Mouse (Mus musculus) lung, postnatal 25 days (tissue): ENCODE measurements around the gene Etnk1.
"Not testable (repeated sequence)": the region's sequence is repeated elsewhere in the genome, so short reads cannot be mapped to it uniquely, and the experiment has no call there.

Experiments used
- DNase-seq: peaks from one replicate; pipeline ENCODE4 v3.0.0; 2022; ENCODE audit warnings: low spot score

The Etnk1 gene

DNA sequence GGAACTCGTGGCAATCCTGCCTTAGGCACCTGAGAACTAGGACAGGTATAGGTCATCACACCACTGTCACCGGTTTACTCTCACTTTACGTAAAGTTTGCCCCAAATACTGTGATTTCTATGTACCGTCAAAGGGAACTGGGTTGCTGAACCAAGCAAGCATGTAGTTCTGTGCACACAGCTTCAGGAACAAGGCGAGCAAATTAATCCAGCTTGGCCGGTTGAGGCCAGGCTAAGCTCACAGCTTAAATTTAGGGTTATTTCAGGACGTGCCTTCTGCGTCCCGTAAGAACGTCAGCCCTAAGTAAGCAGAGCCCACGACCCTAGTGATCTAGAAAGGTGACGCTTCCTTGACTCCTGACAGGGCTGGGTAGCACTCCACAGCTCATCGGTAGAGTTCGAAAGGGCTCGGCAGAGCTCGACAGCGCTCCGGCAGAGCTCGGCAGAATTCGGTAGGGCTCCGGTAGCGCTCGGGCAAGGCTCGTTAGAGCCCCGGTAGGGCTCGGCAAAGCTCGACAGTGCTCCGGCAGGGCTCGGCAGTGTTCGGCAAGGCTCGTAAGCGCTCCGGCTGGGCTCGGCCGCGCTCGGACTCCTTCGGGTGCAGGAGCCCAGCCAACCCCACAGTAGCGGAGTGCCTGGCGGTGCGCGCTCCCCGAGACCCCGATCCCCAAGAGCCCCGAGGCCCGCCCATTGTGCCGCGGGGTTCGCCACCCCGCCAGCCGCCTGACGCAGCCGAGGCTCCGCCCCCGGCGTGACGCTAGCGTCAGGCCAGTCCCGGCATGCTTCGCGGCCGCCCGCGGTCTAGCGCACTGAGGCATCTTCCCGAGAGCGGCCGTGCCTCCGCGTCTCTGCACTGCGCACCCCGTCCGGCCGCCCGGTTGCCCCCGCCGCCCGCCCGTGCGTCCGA, at the start of gene Etnk1:
TSS of gene Etnk1 (plus strand) at position 770 of the 906 bp plus-strand sequence.
- DNase-seq = peak; percentile 94

GRCm38 (mm10) chr6:143119325-143119724, 47.7 kb upstream of the Etnk1 start:
- DNase-seq = no peak

- DNase-seq = no peak
These were observed 41.3 kb upstream of the Etnk1 start for GRCm38 (mm10) chr6:143125721-143126120.

- DNase-seq = no peak
These were observed 37.6 kb upstream of the Etnk1 start for GRCm38 (mm10) chr6:143129466-143129865.

DNA sequence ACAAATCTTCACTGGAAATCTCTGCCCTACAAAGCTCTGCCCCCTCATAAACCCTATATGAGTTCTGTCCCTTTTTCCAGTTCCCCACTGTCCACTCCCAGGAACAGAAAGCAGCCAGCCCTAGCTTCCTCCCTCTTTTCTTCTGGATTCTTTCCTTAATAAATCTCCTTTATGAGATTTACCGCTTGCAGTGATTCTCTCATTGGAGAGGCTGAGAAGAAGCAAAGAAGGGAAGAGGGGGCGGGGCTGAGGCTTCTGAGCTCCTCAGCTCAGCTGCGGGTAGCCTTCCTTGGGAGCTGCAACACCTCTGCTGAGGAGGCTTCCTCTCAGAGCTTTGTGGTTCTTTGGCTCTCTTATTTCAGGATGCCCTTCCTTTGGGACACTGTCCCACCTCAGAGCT, 37.1 kb upstream of the Etnk1 start:
- DNase-seq = no peak

DNA sequence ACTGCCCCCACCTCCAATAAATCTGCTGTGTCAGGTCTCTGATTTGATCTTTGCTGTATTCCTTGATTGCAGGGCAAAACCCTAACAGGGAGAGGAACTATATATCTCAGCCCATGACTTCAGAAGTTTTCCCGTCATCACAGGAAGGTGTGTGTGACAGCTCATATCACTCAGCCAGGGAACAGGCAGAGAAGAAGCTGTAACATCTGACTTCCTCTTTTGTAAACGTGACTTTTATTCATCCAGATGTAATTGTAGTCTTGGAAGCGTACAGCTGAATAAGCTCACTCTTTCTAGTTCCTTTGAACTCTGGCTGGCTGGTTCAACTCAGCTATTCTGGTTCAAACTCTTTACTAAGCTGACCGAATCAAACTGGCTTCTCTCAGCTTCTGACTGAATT, 36.6 kb upstream of the Etnk1 start:
- DNase-seq = no peak

- no peak for DNase-seq
These were observed 34.9 kb upstream of the Etnk1 start for GRCm38 (mm10) chr6:143131895-143132652.

DNA sequence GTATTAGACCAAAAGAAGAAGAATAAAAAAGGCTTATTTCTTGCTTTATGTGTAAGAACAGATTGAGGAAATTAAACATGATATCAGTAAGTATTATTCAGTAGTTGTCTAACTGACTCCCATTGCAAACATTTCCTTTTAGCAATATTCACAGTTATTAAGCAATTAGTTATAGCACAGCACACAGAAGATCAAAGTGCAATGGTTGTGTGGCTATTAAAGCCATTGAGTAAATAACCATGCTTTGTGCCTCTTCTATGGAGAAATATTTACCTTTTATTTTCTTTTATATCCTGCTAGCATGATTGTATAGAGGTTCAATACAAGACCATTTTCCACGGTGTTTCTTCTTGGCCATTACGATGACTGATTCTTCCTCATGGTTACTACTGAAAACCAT, 33.9 kb upstream of the Etnk1 start:
- no peak for DNase-seq

- no peak for DNase-seq
These were observed 31.9 kb upstream of the Etnk1 start for GRCm38 (mm10) chr6:143135097-143135496.

DNA sequence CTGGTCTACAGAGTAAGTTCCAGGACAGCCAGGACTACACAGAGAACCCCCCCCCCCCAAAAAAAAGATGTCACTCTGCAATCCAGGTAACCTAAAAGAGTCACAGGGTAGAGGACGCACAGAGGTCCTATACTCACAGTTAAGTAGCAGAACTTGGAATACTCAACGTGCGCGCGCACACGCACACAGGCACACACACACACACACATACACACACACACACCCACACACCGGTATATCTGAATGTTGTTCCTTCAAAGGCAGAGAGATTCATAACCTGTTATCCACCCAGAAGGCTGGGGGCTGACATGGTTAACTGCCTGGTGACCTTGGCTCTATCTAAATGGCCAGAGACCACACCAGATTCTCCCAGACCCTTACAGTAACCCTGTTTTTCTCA, 30.3 kb upstream of the Etnk1 start:
- DNase-seq = no peak

DNA sequence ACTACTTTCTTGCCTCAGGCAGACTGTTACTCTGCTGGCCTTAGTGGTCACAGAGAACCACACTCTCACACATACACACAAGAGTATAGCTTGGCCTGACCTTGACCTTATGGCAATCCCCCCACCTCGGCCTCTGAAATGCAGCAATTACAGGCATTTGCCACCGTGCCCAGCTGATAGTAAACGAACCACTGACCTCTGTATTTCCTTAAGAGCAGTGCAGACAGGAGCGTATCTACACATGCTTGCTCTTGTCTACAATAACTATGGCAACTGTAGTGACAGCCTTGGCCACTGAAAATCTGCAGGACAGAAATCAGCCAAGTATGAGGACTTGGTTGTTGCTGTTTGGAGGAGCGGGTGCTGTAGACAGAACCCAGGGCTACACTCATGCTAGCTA, 29.7 kb upstream of the Etnk1 start:
- no peak for DNase-seq

DNA sequence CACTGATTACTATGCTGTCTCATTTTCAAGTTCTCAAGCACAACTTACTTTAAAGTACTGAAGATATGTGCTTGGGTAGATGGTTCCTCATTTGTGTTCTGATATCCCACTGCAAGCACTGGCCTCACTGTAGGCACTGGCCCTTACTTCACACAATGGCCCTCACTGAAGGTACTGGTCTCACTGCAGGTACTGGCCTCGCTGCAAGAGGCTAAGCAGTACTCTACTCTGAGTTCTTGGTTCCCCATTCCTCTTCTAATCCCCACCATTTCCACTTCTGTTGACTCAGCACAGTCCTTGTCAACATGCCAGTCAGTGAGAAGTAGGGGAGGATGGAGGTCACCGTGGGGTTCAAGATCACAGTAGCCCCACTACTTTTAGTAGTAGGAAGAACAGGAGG, 27.6 kb upstream of the Etnk1 start:
- DNase-seq = no peak

GRCm38 (mm10) chr6:143140884-143141283, 26.1 kb upstream of the Etnk1 start:
- DNase-seq = no peak

GRCm38 (mm10) chr6:143141624-143142592, 25.1 kb upstream of the Etnk1 start:
- DNase-seq = not testable (repeated sequence)

- DNase-seq = no peak
These were observed 24.2 kb upstream of the Etnk1 start for GRCm38 (mm10) chr6:143142861-143143260.

DNA sequence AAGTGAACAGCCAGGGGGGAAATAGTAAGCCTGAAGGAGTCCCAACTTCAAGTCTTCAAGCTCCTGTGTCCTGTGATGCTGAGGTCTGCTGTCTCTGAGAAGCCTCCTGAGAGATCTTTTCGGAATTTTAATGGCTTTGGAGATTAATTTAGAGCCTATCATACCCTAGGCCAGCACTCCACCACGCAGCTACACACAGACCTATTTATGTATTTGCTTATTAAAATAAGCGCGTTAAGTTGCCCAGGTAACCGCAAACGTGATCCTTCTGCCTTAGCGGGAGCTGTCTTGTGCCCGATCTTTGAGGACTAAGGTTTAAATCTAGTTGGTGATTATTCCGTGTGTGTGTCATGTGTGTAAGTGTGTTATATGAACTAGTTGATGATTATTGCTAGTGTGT, 23.7 kb upstream of the Etnk1 start:
- no peak for DNase-seq

- DNase-seq = no peak
These were observed 23.2 kb upstream of the Etnk1 start for GRCm38 (mm10) chr6:143143775-143144273.

GRCm38 (mm10) chr6:143144556-143144955, 22.5 kb upstream of the Etnk1 start:
- DNase-seq = no peak

DNA sequence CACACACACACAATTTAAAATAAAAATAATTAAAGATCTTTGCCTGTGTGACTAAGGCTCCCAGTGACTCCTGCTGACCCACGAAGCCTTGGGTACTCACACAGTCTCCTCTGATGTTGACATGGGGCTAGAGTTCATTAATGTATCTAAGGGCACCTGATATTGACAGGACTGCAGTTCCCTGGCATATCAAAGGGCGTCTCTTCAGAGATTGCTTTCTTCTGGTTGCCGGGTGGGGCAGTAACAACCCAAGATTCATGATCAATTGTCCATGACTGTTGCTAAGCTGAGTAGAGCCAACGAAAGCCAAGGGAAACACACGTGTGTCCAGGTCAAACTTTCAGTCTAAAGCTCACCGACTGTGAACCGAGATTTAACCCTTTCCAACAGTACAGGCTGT, 22.0 kb upstream of the Etnk1 start:
- peak; percentile 28 for DNase-seq

DNA sequence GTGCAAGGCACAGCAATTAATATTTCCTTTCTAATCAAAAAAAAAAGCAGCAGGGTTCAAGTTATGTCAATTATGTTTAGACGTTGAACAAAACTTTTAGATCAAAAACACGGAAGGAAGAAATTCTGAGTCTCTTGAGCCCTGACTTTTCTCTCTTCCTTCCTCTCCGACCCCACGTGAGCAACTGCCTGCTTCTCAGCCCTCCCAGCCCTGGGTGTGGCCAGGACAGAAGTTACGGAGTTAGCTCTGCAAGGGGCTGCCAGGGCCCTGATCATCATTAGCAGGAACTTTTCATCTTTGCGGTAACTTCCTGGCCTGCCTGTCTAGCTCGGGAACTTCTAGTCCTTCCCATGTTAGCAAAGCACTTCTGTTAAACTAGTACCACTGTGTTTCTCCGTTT, 20.3 kb upstream of the Etnk1 start:
- DNase-seq = peak; percentile 65

GRCm38 (mm10) chr6:143148868-143149267, 18.2 kb upstream of the Etnk1 start:
- DNase-seq = no peak

- DNase-seq = no peak
These were observed 17.2 kb upstream of the Etnk1 start for GRCm38 (mm10) chr6:143149766-143150291.
